Mouse (Mus musculus) erythroid progenitor cell, adult 5-6 weeks (primary cell): ENCODE results near the gene Nme7. TPM values are rescaled to one million over a fixed set of nuclear protein-coding genes. Genes with fewer than 3 reads are reported as not detected.

ENCODE experiments used
- ATAC-seq: replicated peaks from 2 replicates; pipeline ENCODE4 v1.8.0; 2016; ENCODE audit warnings: moderate number of reproducible peaks, mild to moderate bottlenecking, moderate TSS enrichment, inconsistent platforms; ENCODE audit not compliant: poor library complexity, low FRiP score, severe bottlenecking
- total RNA-seq, 2 experiments: library from RNA; stranded (forward) in 1 of 2; stranded (reverse) in 1 of 2; fragments of 150-400 nt in 1 of 2; fragments of 186-747, 209-891 nt in 1 of 2; gene quantifications; 2 replicates each; pipeline versions ENCODE4 v1.2.3 to v1.2.4; 2015 to 2017; ENCODE audit warnings: low replicate concordance in 2 of 2

Gene Nme7
- 3.8 and 14.1 TPM in 2 replicates for total RNA-seq (2015; ENCODE audit: low replicate concordance)
- 5.3 and 13.7 TPM in 2 replicates for total RNA-seq (2017; ENCODE audit: low replicate concordance)

GRCm38 (mm10) chr1:164303821-164304220 lies at the start of gene Nme7:
Gene Nme7 (plus strand): TSS chr1:164304121.
- no peak for ATAC-seq

DNA sequence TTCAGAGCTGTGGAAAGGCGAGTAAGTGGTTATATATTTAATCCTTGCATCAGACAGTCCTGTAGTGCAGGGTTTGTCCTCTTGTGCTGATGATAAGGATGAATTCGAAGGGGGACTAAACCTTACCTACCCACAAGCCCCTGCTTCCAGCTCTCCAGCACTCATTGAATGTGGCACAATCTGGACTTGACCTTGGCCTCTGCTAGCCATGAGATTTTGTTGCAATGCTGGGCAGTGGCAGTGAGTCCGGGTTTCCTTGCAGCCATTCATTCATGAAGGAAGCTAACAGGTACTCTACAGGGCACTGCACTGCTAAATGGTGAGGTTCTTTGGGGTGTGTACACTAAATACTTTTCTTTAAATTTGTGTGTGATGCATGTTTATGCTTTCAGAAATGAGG lies 49.1 kb upstream of the Nme7 start:
- no peak for ATAC-seq

DNA sequence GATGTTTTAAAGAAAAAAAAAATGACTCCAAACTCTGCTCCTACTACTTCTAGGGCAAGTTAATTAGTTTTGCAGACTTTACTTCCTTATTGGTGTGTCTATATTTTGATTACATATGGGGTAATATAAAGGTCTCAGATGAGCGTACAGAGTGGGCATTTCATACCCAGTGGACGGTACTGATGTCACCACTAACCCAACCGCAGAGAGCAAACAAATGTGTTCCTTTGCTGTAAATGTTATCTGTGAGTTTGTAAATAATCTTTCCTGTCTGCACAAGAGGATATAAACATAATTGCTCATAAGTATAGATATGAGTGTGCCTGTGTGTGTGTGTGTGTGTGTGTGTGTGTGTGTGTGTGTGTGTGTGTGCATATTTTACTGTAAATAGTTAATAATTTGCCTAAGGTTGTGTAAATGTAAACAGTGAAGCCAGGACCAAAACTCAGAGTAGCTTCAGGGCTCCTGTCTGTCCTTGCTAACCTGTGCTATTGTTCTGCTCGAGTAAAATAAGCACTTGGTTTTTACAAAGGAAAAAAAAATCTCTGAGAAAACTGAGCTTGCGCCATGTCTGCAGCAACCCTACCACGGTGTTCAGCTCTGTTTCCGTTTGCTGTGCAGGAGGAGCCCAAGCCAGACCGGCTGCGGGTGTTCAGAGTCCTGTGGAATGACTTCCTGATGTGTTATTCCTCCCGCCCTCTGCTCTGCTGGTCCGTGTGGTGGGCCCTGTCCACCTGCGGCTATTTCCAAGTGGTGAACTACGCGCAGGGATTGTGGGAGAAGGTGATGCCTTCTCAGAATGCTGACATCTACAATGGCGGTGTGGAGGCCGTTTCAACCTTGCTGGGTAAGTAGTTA lies 43.5 kb upstream of the Nme7 start:
- no peak for ATAC-seq

DNA sequence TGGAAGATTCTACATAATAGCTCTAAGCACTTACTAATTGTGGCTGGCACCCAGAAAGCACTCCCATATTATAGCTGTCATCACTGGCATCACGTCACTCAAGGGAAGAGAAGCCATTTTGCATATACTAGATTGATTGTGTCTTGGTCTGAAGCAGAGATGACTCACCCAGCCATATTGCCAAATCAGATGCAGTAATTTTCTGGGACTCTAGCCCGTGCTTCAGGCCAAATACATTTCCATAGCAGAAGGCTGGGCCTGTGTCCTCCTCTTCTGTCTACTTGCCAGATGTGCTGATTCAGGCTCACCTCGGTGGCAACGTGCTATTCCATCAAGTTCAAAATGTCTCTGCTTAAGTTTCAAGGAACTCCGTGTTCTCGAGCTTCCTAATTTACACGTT lies 42.4 kb upstream of the Nme7 start:
- ATAC-seq: no peak

GRCm38 (mm10) chr1:164270941-164271340 lies 33.0 kb upstream of the Nme7 start:
- no peak for ATAC-seq

DNA sequence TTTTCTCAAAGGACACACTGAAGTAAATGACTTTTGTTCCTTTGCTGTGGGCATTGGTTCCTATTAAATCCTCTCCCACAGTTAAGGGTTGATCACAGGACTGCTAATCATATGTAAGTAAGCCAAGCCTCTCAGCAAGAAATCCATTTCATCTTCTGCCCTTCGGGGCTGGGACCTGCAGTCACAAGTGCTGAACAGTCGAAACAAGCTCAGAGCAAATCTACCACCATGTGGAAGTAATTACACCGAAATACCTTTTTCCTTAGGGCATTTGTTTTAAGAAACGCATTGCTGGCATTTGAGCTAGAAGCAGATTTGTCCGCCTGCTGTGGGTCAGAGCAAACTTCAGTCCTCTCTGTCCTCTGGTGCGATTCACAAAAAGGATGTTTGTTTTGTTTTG lies 30.3 kb upstream of the Nme7 start:
- no peak for ATAC-seq

- peak; percentile 100 for ATAC-seq
These were observed 28.4 kb upstream of the Nme7 start, which contains the start of gene Ccdc181 for GRCm38 (mm10) chr1:164275455-164275954. Gene Ccdc181 (plus strand): TSS chr1:164275585.

DNA sequence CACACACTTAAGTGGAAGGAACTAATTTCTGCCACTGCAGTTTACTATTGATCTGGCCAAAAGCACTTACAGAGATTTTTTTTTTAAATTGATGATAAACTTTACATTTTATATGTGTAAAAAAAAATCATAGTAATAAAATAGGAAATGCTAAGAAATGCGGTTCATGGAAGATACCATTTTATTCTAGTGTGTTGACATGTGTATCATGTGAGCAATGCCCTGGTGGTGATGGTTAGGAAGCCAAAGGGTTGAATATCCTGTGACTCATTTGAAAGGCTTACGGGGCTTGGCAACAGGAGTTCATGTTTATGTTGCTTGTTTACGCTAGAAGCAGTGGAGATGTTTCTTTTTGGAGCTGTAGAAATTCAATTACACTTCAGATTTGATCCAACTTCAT lies 27.4 kb upstream of the Nme7 start:
- no peak for ATAC-seq

- ATAC-seq: no peak
These were observed 24.6 kb upstream of the Nme7 start for GRCm38 (mm10) chr1:164279332-164279731.

DNA sequence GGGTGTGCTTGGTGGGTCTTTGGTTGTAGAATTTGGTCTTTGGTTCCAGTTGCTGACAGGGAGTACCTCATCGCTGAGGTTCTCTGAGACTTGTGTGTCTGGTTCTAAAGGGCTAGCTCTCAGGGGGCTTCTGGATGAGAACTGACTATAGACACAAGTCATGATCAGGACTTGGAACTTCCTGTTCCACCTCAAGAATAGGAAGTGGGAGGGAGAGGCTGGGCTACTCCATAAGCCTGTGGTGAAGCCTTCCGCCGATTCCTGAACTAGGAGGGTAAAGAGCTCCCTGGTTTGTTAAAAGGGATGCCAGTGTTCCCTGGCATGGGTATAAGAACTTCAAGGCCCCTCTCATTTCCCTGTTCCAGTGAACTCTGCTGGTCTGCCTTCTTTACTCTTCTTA lies 19.9 kb upstream of the Nme7 start:
- ATAC-seq: no peak

- ATAC-seq: no peak
These were observed 16.5 kb upstream of the Nme7 start for GRCm38 (mm10) chr1:164287406-164287805.

DNA sequence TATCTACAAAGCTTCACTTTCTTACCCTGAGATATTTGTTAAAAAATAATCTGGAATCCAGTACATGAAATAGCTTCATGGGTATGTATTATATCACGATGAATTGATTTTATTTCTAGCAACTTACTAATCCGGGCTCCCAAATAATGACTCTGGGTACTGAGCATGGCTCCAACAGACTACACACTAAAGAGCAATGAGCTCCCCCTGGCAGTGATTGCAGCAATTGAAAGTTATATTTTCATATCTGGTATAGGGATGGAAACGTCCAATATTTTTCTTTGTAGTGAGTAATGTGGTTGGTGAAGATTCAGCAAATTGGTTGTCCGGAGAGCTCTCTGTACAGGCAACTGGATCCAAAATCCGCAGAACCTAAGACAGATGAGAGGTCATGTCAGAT lies 11.9 kb upstream of the Nme7 start:
- no peak for ATAC-seq

- no peak for ATAC-seq
These were observed 9.8 kb upstream of the Nme7 start for GRCm38 (mm10) chr1:164294071-164294470.

DNA sequence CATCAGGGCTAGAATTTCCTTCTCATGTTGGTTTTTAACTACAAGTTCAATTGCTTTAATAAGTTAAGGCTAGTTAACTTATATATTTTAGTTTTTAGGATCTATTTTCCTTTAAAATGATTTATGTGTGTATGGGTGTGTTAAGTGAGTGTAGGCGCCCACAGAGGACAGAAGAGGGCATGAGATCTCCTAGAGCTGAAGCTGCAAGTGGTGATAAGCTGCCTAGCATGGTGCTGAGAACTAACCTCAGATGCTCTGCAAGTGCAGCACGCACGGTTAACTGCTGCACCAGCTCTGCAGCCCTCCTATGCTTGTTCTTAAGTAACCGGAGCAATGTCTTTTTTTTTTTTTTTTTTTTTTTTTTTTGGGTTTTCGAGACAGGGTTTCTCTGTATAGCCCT lies 7.4 kb upstream of the Nme7 start:
- ATAC-seq: no peak

DNA sequence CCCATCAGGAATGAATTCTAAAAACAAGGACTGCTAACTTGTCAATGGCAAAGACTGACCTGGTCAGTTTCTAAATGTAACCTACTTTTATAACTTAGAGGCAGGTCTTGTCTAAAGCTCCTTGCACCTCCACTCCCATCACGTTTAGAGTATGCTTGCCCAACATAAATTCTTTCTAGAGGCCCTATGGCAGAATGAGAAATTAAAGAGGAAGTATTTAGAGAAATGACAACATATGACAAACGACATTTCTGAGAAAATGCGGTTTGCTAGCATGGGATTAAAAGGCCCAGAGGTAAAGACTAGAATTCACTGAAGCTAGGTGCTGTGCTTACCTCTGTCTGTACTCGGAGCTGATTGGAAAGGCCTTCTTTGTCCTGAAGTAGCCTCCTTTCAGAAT lies 2.0 kb upstream of the Nme7 start:
- no peak for ATAC-seq

- peak; percentile 96 for ATAC-seq
These were observed 3.3 kb downstream of the Nme7 start, which contains the start of gene Blzf1 for GRCm38 (mm10) chr1:164307124-164307751. Gene Blzf1 (minus strand): TSS chr1:164307489.

DNA sequence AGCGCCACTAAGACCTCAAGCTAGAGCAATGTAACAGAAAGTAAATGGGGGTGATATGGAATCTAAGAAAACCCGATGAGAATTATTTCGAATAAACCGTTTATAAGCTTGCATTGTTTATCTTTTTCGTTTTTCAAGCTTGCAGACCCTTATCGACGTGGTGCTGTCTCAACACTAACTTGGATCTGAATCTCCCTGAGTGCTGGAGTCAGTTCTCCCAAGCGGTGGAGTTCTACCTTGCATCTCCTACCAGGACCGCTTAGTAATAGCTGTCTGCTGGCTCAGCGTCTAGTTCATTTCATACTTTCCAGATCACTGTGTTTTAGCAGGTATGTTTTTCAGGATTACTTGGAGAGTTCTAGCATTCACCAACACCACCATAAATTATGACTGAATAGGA lies 4.0 kb downstream of the Nme7 start:
- ATAC-seq: 0 out of 2 replicates have a peak, but pooled peaks have one; percentile 6

GRCm38 (mm10) chr1:164314085-164314484 lies 10.2 kb downstream of the Nme7 start:
- no peak for ATAC-seq

DNA sequence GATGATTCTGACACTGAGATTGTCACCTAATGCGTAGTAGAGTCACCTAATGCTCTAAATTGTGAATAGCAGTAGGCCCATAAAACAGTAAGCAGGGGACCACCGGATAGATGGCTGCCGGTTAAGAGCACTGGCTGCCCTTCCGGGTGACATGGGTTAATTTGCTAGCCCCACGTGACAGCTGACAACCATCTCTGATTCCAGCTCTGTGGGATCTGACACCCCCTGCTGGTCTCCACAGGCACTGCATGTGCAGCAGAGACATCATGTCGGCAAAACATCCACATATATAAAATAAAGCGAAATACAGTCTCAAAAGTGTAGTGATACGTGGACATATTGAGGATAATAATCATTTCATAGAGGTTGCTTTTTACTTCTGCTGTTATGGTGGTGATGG lies 11.3 kb downstream of the Nme7 start:
- peak; percentile 68 for ATAC-seq

- ATAC-seq: peak; percentile 50
These were observed 12.8 kb downstream of the Nme7 start for GRCm38 (mm10) chr1:164316697-164317096.

DNA sequence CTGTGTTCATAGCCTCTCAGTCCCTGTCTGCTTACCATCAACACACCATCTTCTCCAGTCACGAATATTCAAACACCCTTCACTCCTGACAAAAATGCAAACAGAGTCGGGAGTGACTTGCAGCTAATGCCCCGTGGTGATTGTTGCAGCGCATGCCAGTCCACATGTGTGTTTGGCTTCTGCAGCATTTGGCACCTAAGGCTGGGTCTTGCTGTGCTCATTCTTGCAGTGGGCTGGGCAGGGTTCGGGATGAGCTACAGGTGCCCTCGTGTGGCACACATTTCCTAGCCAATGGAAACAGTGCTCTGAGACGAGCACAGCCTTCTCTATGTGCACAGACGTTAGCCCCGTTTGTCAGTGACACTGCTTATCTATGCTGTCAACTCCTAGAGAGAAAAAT lies 13.3 kb downstream of the Nme7 start:
- no peak for ATAC-seq
